13 mouse cellular contexts compared by ENCODE assay signal in genomic region chr14:54974068-54974791, GRCm38 (mm10). TPM values are rescaled to one million over a fixed set of nuclear protein-coding genes. Genes with fewer than 3 reads are reported as not detected.
DNase-seq lines count a peak whose midpoint lies in the region; ATAC-seq and TF ChIP-seq lines count a peak whose summit lies in the region.
"Had no signal": no experiment of that assay in that cellular context is flagged by ENCODE, and none has a peak within 500 bp of the region (broad histone marks: within the 10 kb centered on the region; RNA-seq: fewer than 3 reads in every experiment).

No protein-coding gene starts in this region.

- peak in 1 of 2 experiments; percentile 22 for DNase-seq in heart, adult 2 months
- DNase-seq in heart, adult 18-20 months, result no peak
- DNase-seq in R1 (ENCODE audit: low read depth, low spot score), result peak; percentile 70
- no peak for DNase-seq in hindbrain, embryonic 10.5 days (ENCODE audit: low spot score)
- no peak for DNase-seq in adrenal gland, adult 18-20 months (ENCODE audit: low spot score in 2 of 2)
- DNase-seq in testis, postnatal 14 days (ENCODE audit: low spot score), result no peak
- DNase-seq: cerebellum, adult 11-12 months; liver had no signal

- peak overlapping the region; percentile 63 for H3K9ac ChIP-seq in heart, adult 2 months (ENCODE audit: low read depth, low read length)
- H3K9ac ChIP-seq in midbrain, embryonic 16.5 days (ENCODE audit: low read depth, low read length), result no peak overlapping the region
- no peak overlapping the region for H3K9ac ChIP-seq in liver, embryonic 12.5 days

- peaks cover 7% of the 10 kb centered on the region for H3K36me3 ChIP-seq in heart, adult 2 months (ENCODE audit: control insufficient read depth, insufficient read depth, low read length)
- no peaks in the 10 kb centered on the region for H3K36me3 ChIP-seq in hindbrain, embryonic 10.5 days
- no peaks in the 10 kb centered on the region for H3K36me3 ChIP-seq in midbrain, embryonic 16.5 days (ENCODE audit: control insufficient read depth, insufficient read depth, low read length)
- H3K36me3 ChIP-seq in liver, embryonic 12.5 days, result no peaks in the 10 kb centered on the region

- H3K4me2 ChIP-seq in midbrain, embryonic 16.5 days (ENCODE audit: low read length), result no peak overlapping the region
- no peak overlapping the region for H3K4me2 ChIP-seq in liver, embryonic 12.5 days

- no peaks in the 10 kb centered on the region for H3K79me2 ChIP-seq in heart, adult 2 months (replicated peaks; ENCODE audit: control insufficient read depth, insufficient read depth, low read length)

- no peaks in the 10 kb centered on the region for H3K9me3 ChIP-seq in hindbrain, embryonic 10.5 days
- no peaks in the 10 kb centered on the region for H3K9me3 ChIP-seq in midbrain, embryonic 16.5 days (replicated peaks; ENCODE audit: control insufficient read depth, low read length, poor library complexity, severe bottlenecking)
- no peaks in the 10 kb centered on the region for H3K9me3 ChIP-seq in liver, embryonic 12.5 days (replicated peaks)

- ATAC-seq in midbrain, embryonic 16.5 days, result peak; percentile 74
- no peak for ATAC-seq in liver, embryonic 12.5 days

- peak; percentile 65 for TF ChIP-seq POLR2A in heart, adult 2 months (IDR thresholded peaks at IDR 0.05; ENCODE audit: insufficient read depth, low read depth, low read length)

- no peaks in the 10 kb centered on the region for H3K27me3 ChIP-seq in heart, adult 2 months (ENCODE audit: control insufficient read depth, insufficient read depth, low read length)
- H3K27me3 ChIP-seq in hindbrain, embryonic 10.5 days (ENCODE audit: insufficient read depth, poor library complexity, severe bottlenecking), result peaks cover 3% of the 10 kb centered on the region; the same call in 1 of the 2 replicates
- no peaks in the 10 kb centered on the region for H3K27me3 ChIP-seq in midbrain, embryonic 16.5 days (ENCODE audit: control insufficient read depth, insufficient read depth, low read depth, low read length)
- peaks cover 37% of the 10 kb centered on the region for H3K27me3 ChIP-seq in liver, embryonic 12.5 days (replicated peaks)

- H3K27ac ChIP-seq in heart, adult 2 months, result peak overlapping the region; percentile 68
- H3K27ac ChIP-seq in hindbrain, embryonic 10.5 days, result peak overlapping the region; percentile 69
- peak overlapping the region; percentile 82 for H3K27ac ChIP-seq in midbrain, embryonic 16.5 days (ENCODE audit: low read length)
- no peak overlapping the region for H3K27ac ChIP-seq in liver, embryonic 12.5 days
- H3K27ac ChIP-seq: macrophage; stomach, postnatal 0 days had no signal

- H3K4me3 ChIP-seq in heart, adult 2 months, result peak overlapping the region; percentile 54
- H3K4me3 ChIP-seq in hindbrain, embryonic 10.5 days, result no peak overlapping the region
- H3K4me3 ChIP-seq in midbrain, embryonic 16.5 days (ENCODE audit: low read depth, low read length), result no peak overlapping the region
- H3K4me3 ChIP-seq in liver, embryonic 12.5 days, result no peak overlapping the region

- TF ChIP-seq CTCF in heart, adult 2 months (IDR thresholded peaks at IDR 0.05), result no peak

- WGBS in heart, adult 2 months, result 48% methylated on average over 6 of the region's 6 CpGs
- 77% methylated on average over 6 of the region's 6 CpGs for WGBS in hindbrain, embryonic 10.5 days
- WGBS in midbrain, embryonic 16.5 days, result 63% methylated on average over 6 of the region's 6 CpGs
- 55% methylated on average over 6 of the region's 6 CpGs for WGBS in liver, embryonic 12.5 days (ENCODE audit: insufficient replicate concordance)

- no peaks in the 10 kb centered on the region for H3K4me1 ChIP-seq in heart, adult 2 months (ENCODE audit: control insufficient read depth, insufficient read depth, low read length)
- H3K4me1 ChIP-seq in hindbrain, embryonic 10.5 days (replicated peaks), result peaks cover 20% of the 10 kb centered on the region
- peaks cover 14% of the 10 kb centered on the region for H3K4me1 ChIP-seq in midbrain, embryonic 16.5 days (ENCODE audit: control insufficient read depth, insufficient read depth, low read length)
- H3K4me1 ChIP-seq in liver, embryonic 12.5 days, result no peaks in the 10 kb centered on the region

- TF ChIP-seq EP300 in heart, adult 2 months (IDR thresholded peaks at IDR 0.05; ENCODE audit: insufficient read depth, low read depth, low read length), result no peak

- intact Hi-C loops in heart, adult 2 months (cut with DNase I), result no loop called here

RNA-seq across cellular contexts. Expression of gene Gm17428, which starts 2.5 kb away (rescaled TPM):
- total RNA-seq in heart, adult 2 months (2021), result not detected
- polyA plus RNA-seq in heart, adult 2 months (2012; rRNA removed), result not detected in 2 replicates
- total RNA-seq in heart, adult 18-20 months (2021), result not detected
- polyA plus RNA-seq in hindbrain, embryonic 10.5 days (2016; fragmentation: Nextera tagmentation; extraction: Ambion mirVana), result not detected in 2 replicates
- not detected in 2 replicates for polyA plus RNA-seq in midbrain, embryonic 16.5 days (2015; fragmentation: Nextera tagmentation; extraction: Ambion mirVana)
- polyA plus RNA-seq in liver, embryonic 12.5 days (2016; fragmentation: Nextera tagmentation; extraction: Ambion mirVana), result not detected in 2 replicates
- total RNA-seq in adrenal gland, adult 18-20 months (2021), result not detected
- total RNA-seq: layer of hippocampus, adult 8-10 months had no signal
- polyA plus RNA-seq: macrophage; stomach, postnatal 0 days had no signal

RNA-seq across cellular contexts. Expression of gene Myh6, which starts 7.5 kb away (rescaled TPM):
- over 10,000 TPM; 19,033 to 21,149 TPM for total RNA-seq in heart, adult 2 months (2021)
- polyA plus RNA-seq in heart, adult 2 months (2012; rRNA removed), result 6,249 and 7,266 TPM in 2 replicates
- total RNA-seq in heart, adult 18-20 months (2021), result over 10,000 TPM; 21,244 to 21,975 TPM
- 0.63 and 1.9 TPM in 2 replicates for polyA plus RNA-seq in hindbrain, embryonic 10.5 days (2016; fragmentation: Nextera tagmentation; extraction: Ambion mirVana)
- polyA plus RNA-seq in midbrain, embryonic 16.5 days (2015; fragmentation: Nextera tagmentation; extraction: Ambion mirVana), result 1.3 and 2.9 TPM in 2 replicates
- polyA plus RNA-seq in liver, embryonic 12.5 days (2016; fragmentation: Nextera tagmentation; extraction: Ambion mirVana), result 0.77 and 1.2 TPM in 2 replicates
- total RNA-seq in adrenal gland, adult 18-20 months (2021), result under 1 TPM in 1 of 2 experiments, not detected in 1; 0.42 TPM
- polyA plus RNA-seq: macrophage had no signal

RNA-seq across cellular contexts. Expression of gene Myh7, which starts 20.2 kb away (rescaled TPM):
- total RNA-seq in heart, adult 2 months (2021), result 1,000 to 10,000 TPM; 1,935 to 2,240 TPM
- 19.8 and 29.5 TPM in 2 replicates for polyA plus RNA-seq in heart, adult 2 months (2012; rRNA removed)
- total RNA-seq in heart, adult 18-20 months (2021), result 1,000 to 10,000 TPM; 1,849 to 2,242 TPM
- 0.16 and 4.6 TPM in 2 replicates for polyA plus RNA-seq in hindbrain, embryonic 10.5 days (2016; fragmentation: Nextera tagmentation; extraction: Ambion mirVana)
- polyA plus RNA-seq in midbrain, embryonic 16.5 days (2015; fragmentation: Nextera tagmentation; extraction: Ambion mirVana), result 7.7 and 8.9 TPM in 2 replicates
- 0.82 and 2.4 TPM in 2 replicates for polyA plus RNA-seq in liver, embryonic 12.5 days (2016; fragmentation: Nextera tagmentation; extraction: Ambion mirVana)
- total RNA-seq in adrenal gland, adult 18-20 months (2021), result under 1 TPM in 1 of 2 experiments, not detected in 1; 0.42 TPM
- polyA plus RNA-seq: macrophage had no signal

RNA-seq across cellular contexts. Expression of gene Cmtm5, which starts 38.2 kb away (rescaled TPM):
- total RNA-seq in heart, adult 2 months (2021), result under 1 TPM in 1 of 2 experiments, not detected in 1; 0.30 TPM
- polyA plus RNA-seq in heart, adult 2 months (2012; rRNA removed), result 1.8 and 2.9 TPM in 2 replicates
- under 1 TPM in 1 of 2 experiments, not detected in 1; 0.44 TPM for total RNA-seq in heart, adult 18-20 months (2021)
- 0.78 and 2.9 TPM in 2 replicates for polyA plus RNA-seq in hindbrain, embryonic 10.5 days (2016; fragmentation: Nextera tagmentation; extraction: Ambion mirVana)
- 9.5 and 14.8 TPM in 2 replicates for polyA plus RNA-seq in midbrain, embryonic 16.5 days (2015; fragmentation: Nextera tagmentation; extraction: Ambion mirVana)
- not detected in 2 replicates for polyA plus RNA-seq in liver, embryonic 12.5 days (2016; fragmentation: Nextera tagmentation; extraction: Ambion mirVana)
- under 1 TPM in 1 of 2 experiments, not detected in 1; 0.96 TPM for total RNA-seq in adrenal gland, adult 18-20 months (2021)
- polyA plus RNA-seq: macrophage had no signal

RNA-seq across cellular contexts. Expression of gene Ngdn, which starts 41.0 kb away (rescaled TPM):
- total RNA-seq in heart, adult 2 months (2021), result 10 to 100 TPM; 25.9 to 28.9 TPM
- 10.1 and 19.6 TPM in 2 replicates for polyA plus RNA-seq in heart, adult 2 months (2012; rRNA removed)
- total RNA-seq in heart, adult 18-20 months (2021), result 10 to 100 TPM; 27.7 to 31.1 TPM
- 73.5 and 85.9 TPM in 2 replicates for polyA plus RNA-seq in hindbrain, embryonic 10.5 days (2016; fragmentation: Nextera tagmentation; extraction: Ambion mirVana)
- polyA plus RNA-seq in midbrain, embryonic 16.5 days (2015; fragmentation: Nextera tagmentation; extraction: Ambion mirVana), result 44.8 and 48.7 TPM in 2 replicates
- 55.6 and 57.5 TPM in 2 replicates for polyA plus RNA-seq in liver, embryonic 12.5 days (2016; fragmentation: Nextera tagmentation; extraction: Ambion mirVana)
- total RNA-seq in adrenal gland, adult 18-20 months (2021), result 10 to 100 TPM; 38.2 to 43.2 TPM

Comparison
In these comparisons a context has a peak if more than half of its experiments do, and no peak if none do; other contexts are left out.
1. RNA of gene Myh6, which starts 7.5 kb away (polyA plus RNA-seq): 6,249 to 7,266 TPM in heart, adult 2 months; 1.3 to 2.9 TPM in midbrain, embryonic 16.5 days, 0.77 to 1.2 TPM in liver, embryonic 12.5 days and 0.63 to 1.9 TPM in hindbrain, embryonic 10.5 days; every median in the first group is over 1,000 times any median in the second.